Mouse (Mus musculus) limb, embryonic 10.5 days (tissue): Measurements from ENCODE around the gene Arhgdib. TPM values are rescaled to one million over a fixed set of nuclear protein-coding genes. Genes with fewer than 3 reads are reported as not detected.
A peak's percentile ranks its signal among the peaks of the same experiment; 100 is the strongest.

Experiments used
- DNase-seq: peaks from one replicate; pipeline ENCODE4 v3.0.0-alpha.2; 2017; ENCODE audit warnings: low spot score
- H3K27ac ChIP-seq: fragments of 300-500 bp; sonication (generic); 2 replicates; pipeline ENCODE4 v1.5.1; 2016; ENCODE audit warnings: mild to moderate bottlenecking
- H3K27me3 ChIP-seq: fragments of 300-500 bp; sonication (generic); 2 replicates; pipeline ENCODE4 v1.6.1; 2016; ENCODE audit warnings: low read depth, mild to moderate bottlenecking; ENCODE audit not compliant: poor library complexity, severe bottlenecking
- H3K36me3 ChIP-seq: fragments of 300-500 bp; sonication (generic); 2 replicates; pipeline ENCODE4 v1.6.1; 2016; ENCODE audit warnings: mild to moderate bottlenecking, moderate library complexity
- H3K4me1 ChIP-seq: fragments of 300-500 bp; sonication (generic); 2 replicates; pipeline ENCODE4 v1.6.1; 2016
- H3K4me3 ChIP-seq: fragments of 300-500 bp; sonication (generic); 2 replicates; pipeline ENCODE4 v1.5.1; 2016; ENCODE audit warnings: mild to moderate bottlenecking, moderate library complexity
- H3K9me3 ChIP-seq: fragments of 300-500 bp; sonication (generic); replicated peaks from 2 replicates; pipeline ENCODE4 v1.6.1; 2016; ENCODE audit warnings: mild to moderate bottlenecking
- WGBS: fragments of 180-500 bp; shearing (Covaris S2); methylation state at CpG from one replicate; pipeline ENCODE4 v1.1.7; 2016; 5-methylcytosine and 5-hydroxymethylcytosine counted together
- polyA plus RNA-seq: library from polyadenylated mRNA; unstranded; fragments of >200 nt; fragmentation: Nextera tagmentation; extraction: Ambion mirVana; gene quantifications from 2 replicates; pipeline ENCODE4 v1.2.1, GENCODE M21; 2016

Gene Arhgdib
- polyA plus RNA-seq, 1 experiment from 2014 or later = 32.5 TPM

DNA sequence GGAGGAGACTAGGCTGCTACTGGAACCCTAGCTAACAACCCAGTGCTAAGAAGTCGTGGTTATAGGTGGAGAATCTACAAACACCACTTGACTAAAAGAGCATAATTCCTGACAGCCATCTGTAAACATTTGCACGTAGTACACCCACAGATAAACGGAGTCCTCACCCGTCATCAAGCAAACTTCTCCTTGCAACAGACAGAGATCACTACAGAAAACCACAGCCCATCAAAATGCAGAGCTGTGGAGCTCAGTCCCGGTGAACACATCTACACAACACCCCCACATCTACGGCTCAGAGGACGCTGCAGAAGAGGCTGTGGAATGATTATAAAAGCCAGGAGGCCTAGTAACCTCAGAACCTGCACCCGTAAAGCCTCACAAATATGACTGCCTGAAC is 2.8 kb upstream of the Arhgdib start:
- no peak for DNase-seq
- H3K4me1 ChIP-seq = peaks cover 40% of the 10 kb centered on the region
- H3K9me3 ChIP-seq = no peaks in the 10 kb centered on the region
- no peak overlapping the region for H3K4me3 ChIP-seq
- WGBS = 91% methylated on average over 8 of the region's 8 CpGs
- no peaks in the 10 kb centered on the region for H3K36me3 ChIP-seq
- no peaks in the 10 kb centered on the region for H3K27me3 ChIP-seq
- no peak overlapping the region for H3K27ac ChIP-seq

DNA sequence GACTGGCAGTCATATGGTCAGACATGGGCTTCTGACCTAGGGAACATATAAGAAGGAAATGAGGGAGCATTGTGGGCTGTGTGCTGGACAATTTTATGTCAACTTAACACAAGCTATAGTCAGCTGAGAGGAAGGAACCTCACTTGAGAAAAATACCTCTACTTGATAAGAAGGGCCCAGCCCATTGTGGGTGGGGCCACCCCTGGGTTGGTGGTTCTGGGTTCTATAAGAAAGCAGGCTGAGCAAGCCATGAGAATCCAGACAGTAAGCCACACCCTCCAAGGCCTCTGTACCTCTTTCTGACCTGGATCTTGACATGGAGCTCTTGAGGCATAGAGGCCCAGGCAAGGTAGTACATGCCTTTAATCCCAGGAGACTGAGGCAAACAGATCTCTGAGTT is 1.7 kb upstream of the Arhgdib start:
- peaks cover 46% of the 10 kb centered on the region for H3K4me1 ChIP-seq
- no peaks in the 10 kb centered on the region for H3K36me3 ChIP-seq
- no peaks in the 10 kb centered on the region for H3K9me3 ChIP-seq
- H3K27me3 ChIP-seq = no peaks in the 10 kb centered on the region
- no peak for DNase-seq
- no peak overlapping the region for H3K27ac ChIP-seq
- no peak overlapping the region for H3K4me3 ChIP-seq

DNA sequence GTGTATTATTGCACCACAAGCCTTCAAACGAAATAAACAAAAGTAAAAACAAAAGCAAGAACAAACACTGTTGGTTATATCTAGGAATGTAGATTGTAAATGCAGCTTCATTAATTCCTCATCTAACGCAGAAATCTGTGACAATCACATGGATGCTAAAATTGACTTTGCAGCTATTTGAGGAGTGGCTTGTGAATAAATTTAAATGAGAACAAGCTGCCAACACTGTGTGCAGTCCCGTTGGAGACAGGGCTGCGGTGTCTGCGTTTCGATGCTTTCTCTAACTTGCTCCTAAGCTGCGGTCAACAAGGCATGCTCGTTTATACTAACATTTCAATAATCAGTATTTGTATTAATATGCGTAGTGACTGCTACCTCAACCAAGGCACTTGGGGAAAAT is 581 bp upstream of the Arhgdib start:
- Histone ChIP-seq H3K27me3 (no peaks in the 10 kb centered on the region), H3K36me3 (no peaks in the 10 kb centered on the region), H3K27ac (no peak overlapping the region), H3K4me1 (peaks cover 52% of the 10 kb centered on the region), H3K4me3 (no peak overlapping the region), H3K9me3 (no peaks in the 10 kb centered on the region)
- WGBS = 86% methylated on average over 9 of the region's 9 CpGs
- no peak for DNase-seq

DNA sequence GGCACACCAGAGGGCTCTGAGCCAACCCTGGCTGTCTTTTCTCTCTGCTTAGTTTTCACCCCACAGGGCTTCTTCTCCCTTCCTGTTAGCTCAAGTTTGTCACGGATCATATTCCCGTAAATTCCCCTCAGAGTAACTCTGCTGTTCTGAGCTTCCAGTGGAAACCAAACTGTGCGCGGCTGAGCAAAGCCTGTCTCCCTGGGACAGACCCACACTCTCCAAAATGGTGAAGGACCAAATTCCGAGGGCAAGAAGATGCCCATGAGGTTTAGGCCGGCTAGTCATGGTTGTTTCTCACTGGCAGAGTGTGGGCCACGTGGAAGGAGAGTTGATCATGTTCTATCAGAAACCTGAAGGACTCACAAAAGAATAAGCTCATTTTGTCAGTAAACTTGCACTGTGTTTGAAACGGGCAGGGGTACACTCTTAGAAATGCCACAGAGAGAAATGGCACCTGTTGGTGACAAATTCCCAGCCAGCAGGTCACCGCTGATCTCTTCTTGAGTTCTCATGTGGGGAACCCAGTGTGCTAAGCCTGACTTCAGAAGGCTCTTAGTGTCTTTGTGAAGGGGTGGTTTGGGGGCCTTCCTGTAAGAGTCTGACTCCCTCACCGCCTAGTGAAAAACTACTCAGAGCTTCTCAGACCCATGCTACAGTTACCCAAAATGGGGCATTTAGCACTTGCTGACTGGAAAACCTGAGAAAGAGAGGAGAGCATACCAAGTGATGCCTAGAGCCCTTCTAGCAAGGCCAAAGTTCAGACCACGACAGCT is 1.3 kb downstream of the Arhgdib start:
- 87% methylated on average over 11 of the region's 11 CpGs for WGBS
- no peaks in the 10 kb centered on the region for H3K36me3 ChIP-seq
- peak overlapping the region; percentile 81 for H3K27ac ChIP-seq
- H3K27me3 ChIP-seq = no peaks in the 10 kb centered on the region
- peaks cover 43% of the 10 kb centered on the region for H3K4me1 ChIP-seq
- no peaks in the 10 kb centered on the region for H3K9me3 ChIP-seq
- DNase-seq = no peak
- H3K4me3 ChIP-seq = no peak overlapping the region

GRCm38 (mm10) chr6:136939326-136940187 is 2.1 kb downstream of the Arhgdib start:
- no peaks in the 10 kb centered on the region for H3K36me3 ChIP-seq
- no peak for DNase-seq
- peak overlapping the region; percentile 81; the same call in 1 of the 2 replicates for H3K27ac ChIP-seq
- no peak overlapping the region for H3K4me3 ChIP-seq
- H3K27me3 ChIP-seq = no peaks in the 10 kb centered on the region
- no peaks in the 10 kb centered on the region for H3K9me3 ChIP-seq
- WGBS = 88% methylated on average over 14 of the region's 14 CpGs
- peaks cover 43% of the 10 kb centered on the region for H3K4me1 ChIP-seq

DNA sequence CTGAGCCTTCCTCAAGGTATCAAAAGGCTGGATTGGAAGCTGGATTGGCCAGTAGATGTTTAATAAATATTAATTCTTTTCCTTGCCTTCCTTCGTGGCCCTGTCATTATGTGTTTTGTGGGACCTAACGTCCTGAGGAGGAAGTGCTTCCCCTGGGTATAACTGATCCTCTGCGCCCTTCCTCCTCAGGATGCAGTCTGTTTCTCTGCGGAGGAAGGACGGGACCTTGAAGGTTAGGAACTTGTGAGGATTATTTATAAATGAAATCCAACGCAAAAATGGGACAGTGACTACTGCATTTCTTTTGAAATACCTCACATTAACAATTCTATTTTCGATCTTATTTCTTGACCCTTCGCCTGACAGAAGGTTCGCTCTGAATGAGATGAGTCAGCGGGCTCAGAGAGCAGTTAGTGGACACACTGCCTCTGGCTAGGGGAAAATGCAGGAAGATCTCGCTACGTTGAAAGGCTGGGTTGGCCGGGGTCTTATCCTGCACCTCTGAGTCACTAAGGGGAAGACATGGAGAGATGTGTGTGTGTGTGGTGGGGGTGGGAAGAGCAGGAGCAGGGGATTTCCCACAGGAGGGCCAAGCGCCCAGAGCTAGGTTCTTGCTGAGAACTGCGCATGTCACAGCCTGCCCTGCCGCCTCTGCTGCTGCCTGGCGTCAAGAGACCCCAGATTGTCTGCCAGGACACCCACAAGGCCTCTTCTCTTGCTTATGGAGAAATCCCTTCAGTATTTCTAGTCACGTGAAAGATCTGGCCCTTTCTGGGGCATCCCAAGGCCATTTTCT is 3.2 kb downstream of the Arhgdib start:
- Histone ChIP-seq H3K27me3 (no peaks in the 10 kb centered on the region), H3K9me3 (no peaks in the 10 kb centered on the region), H3K36me3 (no peaks in the 10 kb centered on the region), H3K27ac (no peak overlapping the region), H3K4me3 (no peak overlapping the region), H3K4me1 (peaks cover 43% of the 10 kb centered on the region)
- WGBS = 78% methylated on average over 18 of the region's 18 CpGs
- DNase-seq = no peak

GRCm38 (mm10) chr6:136937117-136937516 is 4.6 kb downstream of the Arhgdib start:
- Histone ChIP-seq H3K36me3 (no peaks in the 10 kb centered on the region), H3K9me3 (no peaks in the 10 kb centered on the region), H3K4me1 (peaks cover 40% of the 10 kb centered on the region), H3K27ac (no peak overlapping the region), H3K27me3 (no peaks in the 10 kb centered on the region), H3K4me3 (no peak overlapping the region)
- DNase-seq = no peak
- WGBS = 88% methylated on average over 3 of the region's 3 CpGs

GRCm38 (mm10) chr6:136936361-136936760 is 5.3 kb downstream of the Arhgdib start:
- Histone ChIP-seq H3K4me1 (peaks cover 33% of the 10 kb centered on the region), H3K27me3 (no peaks in the 10 kb centered on the region), H3K9me3 (no peaks in the 10 kb centered on the region), H3K36me3 (no peaks in the 10 kb centered on the region), H3K27ac (no peak overlapping the region), H3K4me3 (no peak overlapping the region)
- WGBS = 87% methylated on average over 9 of the region's 9 CpGs
- no peak for DNase-seq

DNA sequence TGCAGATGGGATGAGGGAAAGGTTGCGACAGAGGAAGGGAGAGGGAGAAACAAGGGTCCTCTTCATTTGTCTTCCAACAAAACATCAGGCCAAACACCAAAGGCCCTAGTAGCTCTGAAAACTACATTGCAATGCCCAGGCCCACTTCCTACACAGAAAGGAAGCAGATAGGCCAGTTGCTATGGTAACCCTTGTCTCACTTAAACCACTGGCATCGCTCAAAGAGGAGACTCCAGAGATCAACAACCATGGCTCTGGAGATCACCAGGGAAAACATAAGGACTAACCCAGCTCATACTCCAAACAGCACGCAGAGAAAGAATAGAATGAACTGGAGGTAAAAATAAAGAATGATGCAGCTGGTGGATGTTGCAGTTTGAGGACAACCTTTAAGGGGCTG is 6.5 kb downstream of the Arhgdib start:
- 82% methylated on average over 3 of the region's 3 CpGs for WGBS
- no peaks in the 10 kb centered on the region for H3K27me3 ChIP-seq
- no peaks in the 10 kb centered on the region for H3K36me3 ChIP-seq
- H3K4me1 ChIP-seq = peaks cover 31% of the 10 kb centered on the region
- no peak overlapping the region for H3K27ac ChIP-seq
- no peak for DNase-seq
- no peak overlapping the region for H3K4me3 ChIP-seq
- H3K9me3 ChIP-seq = no peaks in the 10 kb centered on the region

DNA sequence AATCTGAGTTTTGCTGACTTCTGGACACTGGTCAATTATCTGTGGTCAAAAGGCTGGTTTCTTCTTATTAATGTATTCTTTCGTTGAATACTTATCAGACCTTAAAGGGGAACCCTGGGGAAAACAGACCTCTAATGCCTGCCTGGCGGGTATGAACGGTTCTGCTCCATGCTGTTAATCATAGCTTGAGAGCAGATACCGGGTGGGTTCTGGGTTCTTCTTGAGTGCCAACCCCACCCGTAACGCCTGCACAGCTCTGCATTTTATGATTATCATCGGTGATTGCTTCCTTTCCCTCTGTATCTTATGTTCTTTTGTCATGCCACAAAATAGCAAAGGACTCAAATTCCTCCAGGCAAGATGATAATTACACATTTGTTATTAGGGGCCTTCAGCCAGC is 7.6 kb downstream of the Arhgdib start:
- 90% methylated on average over 7 of the region's 7 CpGs for WGBS
- Histone ChIP-seq H3K4me1 (peaks cover 24% of the 10 kb centered on the region), H3K27ac (no peak overlapping the region), H3K36me3 (no peaks in the 10 kb centered on the region), H3K27me3 (no peaks in the 10 kb centered on the region), H3K9me3 (no peaks in the 10 kb centered on the region), H3K4me3 (no peak overlapping the region)
- DNase-seq = no peak

- Histone ChIP-seq H3K36me3 (no peaks in the 10 kb centered on the region), H3K27ac (peak overlapping the region; percentile 75), H3K4me1 (peaks cover 10% of the 10 kb centered on the region), H3K9me3 (no peaks in the 10 kb centered on the region), H3K4me3 (no peak overlapping the region), H3K27me3 (no peaks in the 10 kb centered on the region)
- 89% methylated on average over 13 of the region's 13 CpGs for WGBS
- DNase-seq = no peak
Measured at GRCm38 (mm10) chr6:136931246-136931645, 10.5 kb downstream of the Arhgdib start.

- H3K27me3 ChIP-seq = no peaks in the 10 kb centered on the region
- peak overlapping the region; percentile 75 for H3K27ac ChIP-seq
- no peaks in the 10 kb centered on the region for H3K9me3 ChIP-seq
- DNase-seq = peak; percentile 53
- WGBS = 36% methylated on average over 12 of the region's 12 CpGs
- H3K4me1 ChIP-seq = peaks cover 10% of the 10 kb centered on the region
- H3K4me3 ChIP-seq = 0 out of 2 replicates have a peak overlapping the region, but pooled peaks have one; percentile 1
- H3K36me3 ChIP-seq = no peaks in the 10 kb centered on the region
Measured at GRCm38 (mm10) chr6:136930677-136931076, 11.0 kb downstream of the Arhgdib start.
